Mouse (Mus musculus) cortical plate, adult 2 months (tissue): ENCODE data around the gene Lman1l. TPM values are rescaled to one million over a fixed set of nuclear protein-coding genes. Genes with fewer than 3 reads are reported as not detected.
A peak's percentile ranks its signal among the peaks of the same experiment; 100 is the strongest.

Source experiments
- H3K27ac ChIP-seq: fragments of 200-500 bp; 2 replicates; pipeline ENCODE4 v1.5.1; 2012; ENCODE audit warnings: low read length, control low read depth, inconsistent platforms; ENCODE audit not compliant: insufficient read depth
- H3K4me1 ChIP-seq: fragments of 200-500 bp; 2 replicates; pipeline ENCODE4 v1.6.1; 2011; ENCODE audit warnings: low read length; ENCODE audit not compliant: control insufficient read depth, insufficient read depth
- H3K4me3 ChIP-seq: fragments of 200-500 bp; 2 replicates; pipeline ENCODE4 v1.5.1; 2011; ENCODE audit warnings: mild to moderate bottlenecking, low read length, control low read depth; ENCODE audit not compliant: insufficient read depth
- CTCF ChIP-seq: fragments of 200-500 bp; IDR thresholded peaks from 2 replicates; pipeline ENCODE4 v1.5.1; 2011; ENCODE audit warnings: mild to moderate bottlenecking, control low read depth, low read length; ENCODE audit not compliant: insufficient read depth; ENCODE audit errors: extremely low read depth
- POLR2A ChIP-seq: fragments of 200-500 bp; IDR thresholded peaks from 2 replicates; pipeline ENCODE4 v1.6.1; 2011; ENCODE audit warnings: mild to moderate bottlenecking, low read length, control low read depth; ENCODE audit not compliant: insufficient read depth; ENCODE audit errors: extremely low read depth
- polyA plus RNA-seq: library from polyadenylated mRNA; depleted of rRNA; stranded (reverse); fragments of >200 nt; gene quantifications from 2 replicates; pipeline ENCODE4 v1.2.3, GENCODE M21; 2012

Gene Lman1l
- polyA plus RNA-seq, 1 experiment, result not detected

DNA sequence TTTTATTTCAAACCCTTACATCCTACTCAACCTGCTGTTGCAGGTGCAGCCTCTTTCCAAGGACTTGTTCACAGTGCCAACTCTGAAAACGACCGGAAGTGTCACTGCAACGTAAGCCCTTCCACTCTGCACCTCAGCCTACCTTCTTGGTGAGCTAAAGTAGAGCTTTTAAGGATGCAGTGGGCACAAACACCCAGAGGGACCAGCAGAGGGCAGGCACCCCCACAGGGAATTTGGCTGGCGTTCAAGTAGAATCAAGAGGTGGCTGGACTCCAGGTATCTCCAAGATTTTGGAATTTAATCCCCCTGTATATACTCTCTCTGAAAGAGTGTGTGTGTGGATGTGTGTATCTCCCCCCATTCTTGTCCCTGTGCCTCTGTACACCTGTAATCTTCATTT is 37.3 kb upstream of the Lman1l start:
- TF ChIP-seq POLR2A, result no peak
- TF ChIP-seq CTCF, result no peak
- no peaks in the 10 kb centered on the region for H3K4me1 ChIP-seq
- H3K27ac ChIP-seq, result no peak overlapping the region
- no peak overlapping the region for H3K4me3 ChIP-seq

DNA sequence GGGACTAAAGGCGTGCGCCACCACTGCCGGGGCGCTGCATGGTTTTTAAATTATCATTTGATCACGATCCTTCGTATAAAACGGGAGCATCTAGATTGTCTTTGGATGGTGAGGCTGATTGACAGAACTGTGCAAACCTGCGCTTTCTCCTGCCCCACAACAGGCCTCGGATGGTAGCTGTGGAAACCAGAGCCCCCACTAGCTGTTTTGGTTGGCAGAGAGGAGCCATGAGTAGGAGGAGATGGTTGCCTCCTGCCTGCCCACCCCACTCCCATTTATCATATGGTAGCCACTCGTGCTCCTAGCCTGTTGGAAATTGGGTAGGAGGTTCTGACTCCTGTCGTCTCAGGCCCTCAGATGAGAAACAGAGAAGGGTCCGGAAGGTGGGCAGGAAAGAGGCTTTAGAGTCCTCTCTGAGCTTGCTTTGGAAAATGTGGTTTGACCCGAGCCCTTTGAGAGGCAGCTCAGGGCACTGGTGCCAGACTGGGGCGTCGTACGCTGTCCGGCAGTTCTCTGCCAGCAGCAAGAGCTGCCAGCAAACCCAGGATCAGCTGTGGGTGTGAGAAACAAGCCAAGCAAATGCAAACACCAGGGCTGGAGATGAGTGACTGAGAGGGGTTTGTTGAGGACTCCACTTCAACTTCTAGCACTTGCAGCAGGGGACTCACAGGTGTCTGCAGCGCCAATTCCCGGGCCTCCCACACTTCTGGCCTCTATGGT is 36.2 kb upstream of the Lman1l start:
- Histone ChIP-seq H3K4me3 (no peak overlapping the region), H3K4me1 (no peaks in the 10 kb centered on the region), H3K27ac (no peak overlapping the region)
- TF ChIP-seq POLR2A (no peak), CTCF (no peak)

DNA sequence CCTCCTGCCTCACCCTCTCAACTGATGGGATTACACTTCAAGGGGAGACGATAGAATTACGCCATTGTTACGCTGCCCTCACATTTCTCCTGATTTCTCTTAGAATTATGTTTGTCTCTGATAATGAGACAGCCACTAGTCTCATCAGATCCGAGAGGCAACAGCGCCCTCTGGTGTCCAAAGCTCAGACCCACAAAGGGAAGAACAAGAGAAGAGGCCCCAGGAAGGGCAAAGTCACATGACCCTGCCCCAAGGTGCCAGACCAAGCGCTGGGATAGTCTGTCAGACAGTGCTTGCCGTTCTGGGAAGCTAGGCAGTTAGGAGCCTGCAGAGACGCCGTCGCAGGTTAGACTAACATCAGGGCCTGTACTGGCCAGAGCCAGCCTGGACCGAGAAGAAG is 35.2 kb upstream of the Lman1l start:
- H3K4me1 ChIP-seq, result no peaks in the 10 kb centered on the region
- no peak overlapping the region for H3K27ac ChIP-seq
- TF ChIP-seq CTCF (peak; percentile 94), POLR2A (no peak)
- H3K4me3 ChIP-seq, result no peak overlapping the region

DNA sequence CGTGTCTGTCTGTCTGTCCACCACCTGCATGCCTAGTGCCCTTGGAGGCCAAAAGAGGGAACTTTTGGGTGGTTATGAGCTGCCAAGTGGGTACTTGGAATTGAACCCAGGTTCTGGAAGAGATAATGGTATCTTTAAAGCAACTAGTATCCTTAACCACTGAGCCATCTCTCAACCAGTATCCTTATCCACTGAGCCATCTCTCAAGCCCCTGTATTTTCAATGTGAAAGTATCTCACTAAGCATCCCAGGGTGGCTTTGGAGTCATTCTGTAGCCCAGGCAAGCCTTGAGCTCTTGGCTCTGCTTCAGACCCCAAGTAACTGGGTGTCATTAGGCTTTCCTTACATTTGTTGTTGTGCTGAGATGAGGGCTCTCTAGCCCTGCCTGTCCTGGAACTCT is 34.4 kb upstream of the Lman1l start:
- TF ChIP-seq CTCF, result no peak
- TF ChIP-seq POLR2A, result no peak
- Histone ChIP-seq H3K4me1 (no peaks in the 10 kb centered on the region), H3K27ac (no peak overlapping the region), H3K4me3 (no peak overlapping the region)

DNA sequence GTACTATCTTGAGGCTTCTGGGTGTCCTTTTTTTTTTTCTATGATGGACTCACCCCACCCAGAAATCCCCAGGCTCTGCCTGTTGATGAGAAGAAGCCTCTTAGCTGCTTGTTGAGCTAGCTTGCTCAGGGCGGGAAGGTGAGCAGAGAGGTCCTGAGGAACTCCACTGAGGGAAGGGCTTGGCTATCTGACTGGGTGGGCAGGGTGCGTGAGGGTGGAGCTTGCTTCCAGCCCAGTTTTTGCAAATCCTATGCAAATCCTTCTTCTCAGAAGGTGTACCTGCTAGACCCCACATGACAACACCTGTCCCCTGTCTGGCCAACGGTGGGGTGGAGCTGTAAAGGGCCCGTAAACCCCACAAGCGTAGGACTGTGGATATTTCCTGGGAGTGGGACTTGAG is 32.7 kb upstream of the Lman1l start, which contains the start of gene Csk:
Gene Csk (minus strand): TSS at position 349 of the 400 bp plus-strand sequence.
- Histone ChIP-seq H3K4me1 (no peaks in the 10 kb centered on the region), H3K4me3 (no peak within 1 kb of the TSS), H3K27ac (no peak within 1 kb of the TSS)
- TF ChIP-seq CTCF (no peak), POLR2A (no peak)

DNA sequence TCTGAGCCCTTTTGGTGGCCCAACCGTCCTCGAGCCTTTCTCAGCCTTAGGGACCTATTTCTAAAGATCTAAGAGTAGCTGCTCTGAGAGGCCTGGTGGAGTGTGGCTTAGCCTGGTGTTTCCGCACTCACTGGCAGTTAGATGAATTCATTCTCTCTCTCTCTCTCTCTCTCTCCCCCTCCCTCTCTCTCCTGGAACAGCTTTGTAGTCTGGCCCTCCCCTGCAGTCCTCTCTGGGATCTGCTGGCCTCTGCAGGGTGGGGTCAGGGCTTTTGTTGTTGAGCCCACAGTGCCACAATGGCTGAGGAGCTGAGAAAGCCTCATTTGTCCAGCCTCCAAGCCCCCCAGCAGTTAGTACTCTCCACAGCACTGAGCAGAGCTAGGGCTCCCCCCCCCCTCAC is 32.3 kb upstream of the Lman1l start:
- Histone ChIP-seq H3K4me1 (no peaks in the 10 kb centered on the region), H3K27ac (no peak overlapping the region), H3K4me3 (no peak overlapping the region)
- TF ChIP-seq CTCF (no peak), POLR2A (no peak)

DNA sequence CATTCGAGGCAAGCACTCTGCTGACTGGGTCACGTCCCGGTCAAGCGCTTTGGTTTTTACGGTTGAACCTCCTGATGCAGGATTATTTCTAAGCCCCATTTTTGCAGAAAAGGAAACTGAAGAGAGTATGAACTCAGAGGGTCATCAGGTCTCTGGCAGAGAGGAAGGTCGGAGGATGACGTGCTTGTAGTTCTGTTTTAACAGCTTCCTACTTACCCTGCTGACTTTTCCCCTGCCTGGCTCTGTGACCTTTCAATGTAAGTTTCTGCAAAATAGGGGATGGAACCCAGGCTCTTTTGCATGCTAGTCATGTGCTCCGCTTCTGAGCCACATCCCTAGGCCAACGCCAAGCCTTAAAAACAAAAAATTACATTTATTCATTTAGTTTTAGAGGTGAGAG is 31.8 kb upstream of the Lman1l start:
- no peak overlapping the region for H3K4me3 ChIP-seq
- no peak overlapping the region for H3K27ac ChIP-seq
- TF ChIP-seq CTCF (no peak), POLR2A (no peak)
- no peaks in the 10 kb centered on the region for H3K4me1 ChIP-seq

DNA sequence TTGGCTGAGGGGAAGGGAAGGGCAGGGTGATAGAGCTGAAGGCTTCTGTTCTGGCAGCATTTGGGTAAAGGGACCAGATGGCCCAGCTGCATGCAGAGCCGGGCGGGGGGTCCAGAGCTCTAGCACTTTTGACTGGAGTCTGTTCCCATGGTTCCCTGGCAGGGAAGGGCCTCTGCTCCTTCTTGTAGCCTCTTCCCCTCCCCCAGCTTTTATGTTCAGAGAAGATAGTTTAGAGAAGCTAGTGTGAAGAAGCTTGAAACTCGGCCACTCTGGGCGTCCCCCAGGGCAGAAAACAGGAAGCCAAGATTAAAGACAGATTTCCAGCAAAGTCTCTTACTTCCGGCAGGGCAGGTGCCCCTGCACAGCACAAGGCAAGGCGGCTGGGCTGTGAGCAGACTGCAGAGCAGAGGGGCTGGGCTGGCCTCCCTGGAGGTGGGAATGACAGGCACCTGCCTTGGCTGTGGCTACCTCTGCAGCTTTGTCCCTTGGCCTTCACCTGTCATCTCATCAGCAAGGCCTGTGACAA is 30.3 kb upstream of the Lman1l start:
- Histone ChIP-seq H3K4me1 (no peaks in the 10 kb centered on the region), H3K4me3 (no peak overlapping the region), H3K27ac (no peak overlapping the region)
- TF ChIP-seq CTCF, result no peak
- TF ChIP-seq POLR2A, result no peak

DNA sequence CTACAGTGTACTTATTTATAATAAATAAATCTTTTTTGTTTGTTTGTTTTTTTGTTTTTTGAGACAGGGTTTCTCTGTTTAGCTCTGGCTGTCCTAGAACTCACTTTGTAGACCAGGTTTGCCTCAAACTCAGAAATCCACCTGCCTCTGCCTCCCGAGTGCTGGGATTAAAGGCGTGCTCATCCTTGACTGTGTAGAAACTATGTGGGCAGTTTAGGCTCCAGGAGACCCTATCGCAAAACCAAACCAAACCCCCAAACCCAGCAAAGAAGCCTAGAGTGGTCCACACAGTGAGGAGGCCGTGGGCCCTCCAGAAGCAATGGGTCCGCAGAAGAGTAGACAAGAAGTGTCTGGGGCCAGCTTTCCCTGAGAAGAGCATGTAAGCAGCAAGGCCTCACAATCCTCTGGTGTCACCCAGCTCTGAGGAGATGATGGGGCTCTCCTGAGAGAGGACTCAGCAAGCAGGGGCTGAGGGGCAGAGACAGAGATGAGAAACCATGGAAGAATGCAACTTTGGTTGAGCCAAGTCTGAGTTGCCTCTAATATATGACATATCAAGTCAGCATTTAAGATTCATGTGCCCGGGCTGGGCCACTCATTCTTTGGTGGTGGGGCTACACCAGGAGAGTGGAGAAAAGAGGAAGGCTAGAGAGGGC is 29.7 kb upstream of the Lman1l start:
- Histone ChIP-seq H3K4me1 (no peaks in the 10 kb centered on the region), H3K4me3 (no peak overlapping the region)

DNA sequence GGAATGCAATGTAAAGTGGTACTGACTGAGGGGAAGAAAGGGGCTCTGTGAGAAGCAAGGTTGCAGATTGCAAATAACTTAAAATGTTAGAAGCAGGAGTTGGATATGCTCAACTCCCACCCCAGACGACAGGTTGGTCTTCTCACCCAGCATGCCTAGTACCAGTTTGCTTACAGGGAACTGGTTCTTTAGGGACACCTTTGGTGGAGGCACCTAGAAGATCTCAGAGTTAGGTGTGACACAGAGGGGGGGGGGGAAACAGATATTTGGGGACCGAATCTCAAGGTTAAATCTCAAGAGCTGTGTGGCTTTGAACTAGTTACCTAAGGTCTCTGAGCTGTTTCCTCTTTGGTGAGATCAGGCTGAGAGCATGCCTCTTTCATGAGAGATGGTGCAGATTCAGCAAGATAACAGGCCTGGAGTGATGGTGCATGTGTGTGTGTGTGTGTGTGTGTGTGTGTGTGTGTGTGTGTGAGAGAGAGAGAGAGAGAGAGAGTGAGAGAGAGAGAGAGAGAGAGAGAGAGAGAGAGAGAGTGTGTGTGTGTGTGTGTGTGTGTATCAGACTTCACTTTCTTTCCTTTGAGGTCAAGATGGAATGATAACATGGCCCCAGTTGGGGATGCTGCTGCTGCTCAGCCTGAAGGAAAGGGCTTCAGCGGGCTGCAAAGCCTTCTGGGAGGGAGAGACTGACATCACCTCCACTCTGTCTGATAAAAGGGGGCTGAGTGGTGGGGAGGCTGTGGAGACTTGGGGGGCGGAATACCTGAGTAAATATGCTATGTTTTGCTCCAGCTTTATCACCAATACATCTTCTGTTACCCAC is 26.9 kb upstream of the Lman1l start:
- TF ChIP-seq POLR2A, result no peak
- TF ChIP-seq CTCF, result no peak
- no peak overlapping the region for H3K27ac ChIP-seq
- peaks cover 8% of the 10 kb centered on the region for H3K4me1 ChIP-seq
- no peak overlapping the region for H3K4me3 ChIP-seq

More for the DNA sequence above, 29.7 kb upstream of the Lman1l start:
- TF ChIP-seq CTCF, result no peak
- H3K27ac ChIP-seq, result no peak overlapping the region
